Mouse (Mus musculus): ENCODE data around the gene Rapgef3. TPM values are rescaled to one million over a fixed set of nuclear protein-coding genes. Genes with fewer than 3 reads are reported as not detected.

Gene Rapgef3
- polyA plus RNA-seq, 1 experiment from 2014 or later, result 15.7 TPM

- Histone ChIP-seq H3K27me3 (ENCODE audit: control insufficient read depth, insufficient read depth, low read length) (no peaks in the 10 kb centered on the region), H3K27ac (ENCODE audit: low read depth, low read length) (no peak overlapping the region), H3K4me2 (replicated peaks; ENCODE audit: low read depth, low read length) (no peak overlapping the region), H3K9ac (ENCODE audit: low read depth, low read length) (no peak overlapping the region), H3K4me3 (ENCODE audit: low read length) (no peak overlapping the region), H3K9me3 (ENCODE audit: control insufficient read depth, low read length) (no peaks in the 10 kb centered on the region), H3K36me3 (ENCODE audit: control insufficient read depth, insufficient read depth, low read length) (no peaks in the 10 kb centered on the region), H3K4me1 (ENCODE audit: control insufficient read depth, insufficient read depth, low read length) (no peaks in the 10 kb centered on the region)
- ATAC-seq (ENCODE audit: low FRiP score, low TSS enrichment), result no peak
- 56% methylated on average over 15 of the region's 15 CpGs for WGBS
Observed at GRCm38 (mm10) chr15:97721008-97721701, 46.6 kb downstream of the Rapgef3 start.

- 77% methylated on average over 12 of the region's 12 CpGs for WGBS
- Histone ChIP-seq H3K27ac (ENCODE audit: low read depth, low read length) (peak overlapping the region; percentile 34; the same call in 1 of the 2 replicates), H3K36me3 (ENCODE audit: control insufficient read depth, insufficient read depth, low read length) (no peaks in the 10 kb centered on the region), H3K4me1 (ENCODE audit: control insufficient read depth, insufficient read depth, low read length) (no peaks in the 10 kb centered on the region), H3K4me3 (ENCODE audit: low read length) (no peak overlapping the region), H3K27me3 (ENCODE audit: control insufficient read depth, insufficient read depth, low read length) (no peaks in the 10 kb centered on the region), H3K9me3 (ENCODE audit: control insufficient read depth, low read length) (no peaks in the 10 kb centered on the region), H3K9ac (ENCODE audit: low read depth, low read length) (no peak overlapping the region), H3K4me2 (replicated peaks; ENCODE audit: low read depth, low read length) (no peak overlapping the region)
- ATAC-seq (ENCODE audit: low FRiP score, low TSS enrichment), result no peak
Observed at GRCm38 (mm10) chr15:97720026-97720675, 47.6 kb downstream of the Rapgef3 start.

GRCm38 (mm10) chr15:97719494-97719893 is 48.3 kb downstream of the Rapgef3 start:
- Histone ChIP-seq H3K27ac (ENCODE audit: low read depth, low read length) (no peak overlapping the region), H3K36me3 (ENCODE audit: control insufficient read depth, insufficient read depth, low read length) (no peaks in the 10 kb centered on the region), H3K9ac (ENCODE audit: low read depth, low read length) (no peak overlapping the region), H3K4me2 (replicated peaks; ENCODE audit: low read depth, low read length) (no peak overlapping the region), H3K4me1 (ENCODE audit: control insufficient read depth, insufficient read depth, low read length) (no peaks in the 10 kb centered on the region), H3K27me3 (ENCODE audit: control insufficient read depth, insufficient read depth, low read length) (no peaks in the 10 kb centered on the region), H3K9me3 (ENCODE audit: control insufficient read depth, low read length) (no peaks in the 10 kb centered on the region), H3K4me3 (ENCODE audit: low read length) (no peak overlapping the region)
- ATAC-seq (ENCODE audit: low FRiP score, low TSS enrichment), result no peak
- WGBS, result 84% methylated on average over 12 of the region's 12 CpGs

- Histone ChIP-seq H3K27ac (ENCODE audit: low read depth, low read length) (no peak overlapping the region), H3K9ac (ENCODE audit: low read depth, low read length) (no peak overlapping the region), H3K4me2 (replicated peaks; ENCODE audit: low read depth, low read length) (no peak overlapping the region), H3K4me1 (ENCODE audit: control insufficient read depth, insufficient read depth, low read length) (no peaks in the 10 kb centered on the region), H3K9me3 (ENCODE audit: control insufficient read depth, low read length) (no peaks in the 10 kb centered on the region), H3K36me3 (ENCODE audit: control insufficient read depth, insufficient read depth, low read length) (no peaks in the 10 kb centered on the region), H3K4me3 (ENCODE audit: low read length) (no peak overlapping the region), H3K27me3 (ENCODE audit: control insufficient read depth, insufficient read depth, low read length) (no peaks in the 10 kb centered on the region)
- ATAC-seq (ENCODE audit: low FRiP score, low TSS enrichment), result no peak
- WGBS, result 80% methylated on average over 8 of the region's 8 CpGs
Observed at GRCm38 (mm10) chr15:97718535-97719155, 49.1 kb downstream of the Rapgef3 start.

- H3K4me3 ChIP-seq (ENCODE audit: low read length), result no peak overlapping the region
- WGBS, result 30% methylated on average over 12 of the region's 12 CpGs
- 0 out of 2 replicates have a peak, but pooled peaks have one; percentile 60 for ATAC-seq (ENCODE audit: low FRiP score, low TSS enrichment)
Observed at GRCm38 (mm10) chr15:97717861-97718534, 49.8 kb downstream of the Rapgef3 start.

GRCm38 (mm10) chr15:97716782-97717181 is 51.0 kb downstream of the Rapgef3 start:
- Histone ChIP-seq H3K4me1 (ENCODE audit: control insufficient read depth, insufficient read depth, low read length) (0 out of 2 replicates have a peak, but pooled peaks cover 4% of the 10 kb centered on the region), H3K36me3 (ENCODE audit: control insufficient read depth, insufficient read depth, low read length) (no peaks in the 10 kb centered on the region), H3K9ac (ENCODE audit: low read depth, low read length) (no peak overlapping the region), H3K9me3 (ENCODE audit: control insufficient read depth, low read length) (no peaks in the 10 kb centered on the region), H3K27me3 (ENCODE audit: control insufficient read depth, insufficient read depth, low read length) (no peaks in the 10 kb centered on the region), H3K27ac (ENCODE audit: low read depth, low read length) (no peak overlapping the region), H3K4me2 (replicated peaks; ENCODE audit: low read depth, low read length) (no peak overlapping the region), H3K4me3 (ENCODE audit: low read length) (no peak overlapping the region)
- 85% methylated on average over 11 of the region's 11 CpGs for WGBS
- no peak for ATAC-seq (ENCODE audit: low FRiP score, low TSS enrichment)

More at GRCm38 (mm10) chr15:97717861-97718534, 49.8 kb downstream of the Rapgef3 start:
- no peaks in the 10 kb centered on the region for H3K36me3 ChIP-seq (ENCODE audit: control insufficient read depth, insufficient read depth, low read length)
- no peaks in the 10 kb centered on the region for H3K27me3 ChIP-seq (ENCODE audit: control insufficient read depth, insufficient read depth, low read length)
- H3K9me3 ChIP-seq (ENCODE audit: control insufficient read depth, low read length), result no peaks in the 10 kb centered on the region
- H3K4me1 ChIP-seq (ENCODE audit: control insufficient read depth, insufficient read depth, low read length), result no peaks in the 10 kb centered on the region
- no peak overlapping the region for H3K9ac ChIP-seq (ENCODE audit: low read depth, low read length)
- H3K27ac ChIP-seq (ENCODE audit: low read depth, low read length), result no peak overlapping the region
- no peak overlapping the region for H3K4me2 ChIP-seq (replicated peaks; ENCODE audit: low read depth, low read length)

- H3K4me1 ChIP-seq (ENCODE audit: control insufficient read depth, insufficient read depth, low read length), result 0 out of 2 replicates have a peak, but pooled peaks cover 4% of the 10 kb centered on the region
- WGBS, result 91% methylated on average over 1 of the region's 1 CpGs
Observed at GRCm38 (mm10) chr15:97715734-97716133, 52.0 kb downstream of the Rapgef3 start.

GRCm38 (mm10) chr15:97715083-97715482 is 52.7 kb downstream of the Rapgef3 start:
- Histone ChIP-seq H3K27ac (ENCODE audit: low read depth, low read length) (no peak overlapping the region), H3K36me3 (ENCODE audit: control insufficient read depth, insufficient read depth, low read length) (no peaks in the 10 kb centered on the region), H3K4me2 (replicated peaks; ENCODE audit: low read depth, low read length) (no peak overlapping the region), H3K4me3 (ENCODE audit: low read length) (no peak overlapping the region), H3K9ac (ENCODE audit: low read depth, low read length) (no peak overlapping the region), H3K27me3 (ENCODE audit: control insufficient read depth, insufficient read depth, low read length) (no peaks in the 10 kb centered on the region), H3K4me1 (ENCODE audit: control insufficient read depth, insufficient read depth, low read length) (0 out of 2 replicates have a peak, but pooled peaks cover 4% of the 10 kb centered on the region), H3K9me3 (ENCODE audit: control insufficient read depth, low read length) (no peaks in the 10 kb centered on the region)
- WGBS, result 87% methylated on average over 8 of the region's 8 CpGs
- no peak for ATAC-seq (ENCODE audit: low FRiP score, low TSS enrichment)

More at GRCm38 (mm10) chr15:97715734-97716133, 52.0 kb downstream of the Rapgef3 start:
- no peak overlapping the region for H3K4me3 ChIP-seq (ENCODE audit: low read length)
- H3K9me3 ChIP-seq (ENCODE audit: control insufficient read depth, low read length), result no peaks in the 10 kb centered on the region
- no peak overlapping the region for H3K4me2 ChIP-seq (replicated peaks; ENCODE audit: low read depth, low read length)
- no peaks in the 10 kb centered on the region for H3K36me3 ChIP-seq (ENCODE audit: control insufficient read depth, insufficient read depth, low read length)
- H3K9ac ChIP-seq (ENCODE audit: low read depth, low read length), result no peak overlapping the region
- ATAC-seq (ENCODE audit: low FRiP score, low TSS enrichment), result no peak
- no peak overlapping the region for H3K27ac ChIP-seq (ENCODE audit: low read depth, low read length)
- no peaks in the 10 kb centered on the region for H3K27me3 ChIP-seq (ENCODE audit: control insufficient read depth, insufficient read depth, low read length)
